Mouse (Mus musculus) limb, embryonic 14.5 days (tissue): ENCODE results near the gene Cgnl1. TPM values are rescaled to one million over a fixed set of nuclear protein-coding genes. Genes with fewer than 3 reads are reported as not detected.
A peak's percentile ranks its signal among the peaks of the same experiment; 100 is the strongest.

Experiments used
- ATAC-seq: fragments of 200-750 bp; cut with Nextera tagmentation; 2 replicates; pipeline ENCODE4 v1.8.0; 2017; ENCODE audit warnings: low read depth, moderate number of reproducible peaks, moderate TSS enrichment; ENCODE audit not compliant: low FRiP score
- DNase-seq: peaks from one replicate; pipeline ENCODE4 v3.0.0-alpha.2; 2015; ENCODE audit warnings: low spot score
- H3K27ac ChIP-seq: fragments of 300-500 bp; sonication (generic); replicated peaks from 2 replicates; pipeline ENCODE4 v1.5.1; 2014; ENCODE audit warnings: low read depth, mild to moderate bottlenecking, low read length, moderate library complexity, mixed read lengths
- H3K27me3 ChIP-seq: fragments of 300-500 bp; sonication (generic); 2 replicates; pipeline ENCODE4 v1.6.1; 2014; ENCODE audit warnings: low read length, mixed read lengths; ENCODE audit not compliant: control insufficient read depth, insufficient read depth
- H3K36me3 ChIP-seq: fragments of 300-500 bp; sonication (generic); 2 replicates; pipeline ENCODE4 v1.6.1; 2014; ENCODE audit warnings: mild to moderate bottlenecking, low read length, moderate library complexity, mixed read lengths; ENCODE audit not compliant: control insufficient read depth, insufficient read depth
- H3K4me1 ChIP-seq: fragments of 300-500 bp; sonication (generic); 2 replicates; pipeline ENCODE4 v1.6.1; 2014; ENCODE audit warnings: antibody characterized with exemption, low read length, mixed read lengths; ENCODE audit not compliant: control insufficient read depth, insufficient read depth
- H3K4me2 ChIP-seq: fragments of 300-500 bp; sonication (generic); replicated peaks from 2 replicates; pipeline ENCODE4 v1.6.1; 2014; ENCODE audit warnings: low read depth, mild to moderate bottlenecking, low read length, moderate library complexity; ENCODE audit not compliant: severe bottlenecking
- H3K4me3 ChIP-seq: fragments of 300-500 bp; sonication (generic); replicated peaks from 2 replicates; pipeline ENCODE4 v1.5.1; 2014; ENCODE audit warnings: low read length
- H3K9ac ChIP-seq: fragments of 300-500 bp; sonication (generic); 2 replicates; pipeline ENCODE4 v1.6.1; 2014; ENCODE audit warnings: mild to moderate bottlenecking, low read depth, low read length, moderate library complexity; ENCODE audit not compliant: severe bottlenecking
- H3K9me3 ChIP-seq: fragments of 300-500 bp; sonication (generic); 2 replicates; pipeline ENCODE4 v1.6.1; 2016; ENCODE audit warnings: low read length; ENCODE audit not compliant: control insufficient read depth
- POLR2A ChIP-seq: fragments of 200-500 bp; IDR thresholded peaks from 2 replicates; pipeline ENCODE4 v1.8.0; 2012; ENCODE audit warnings: inconsistent platforms, mild to moderate bottlenecking, moderate library complexity, borderline replicate concordance; ENCODE audit not compliant: insufficient read depth, insufficient read length; ENCODE audit errors: extremely low read depth
- WGBS: fragments of 180-500 bp; shearing (Covaris S2); extraction: QIAGEN DNeasy Blood & Tissue Kit; methylation state at CpG from one replicate; pipeline ENCODE4 v1.1.7; 2014; 5-methylcytosine and 5-hydroxymethylcytosine counted together
- polyA plus RNA-seq, 2 experiments: library from polyadenylated mRNA; depleted of rRNA in 1 of 2; stranded (reverse) in 1 of 2; unstranded in 1 of 2; fragments of >200 nt; fragmentation: Nextera tagmentation in 1 of 2; extraction: Ambion mirVana in 1 of 2; gene quantifications; 2 replicates each; pipeline versions ENCODE4 v1.2.1 to v1.2.3; 2012 to 2014

The Cgnl1 gene
- polyA plus RNA-seq, 2 experiments, result 12.8 to 14.3 TPM

DNA sequence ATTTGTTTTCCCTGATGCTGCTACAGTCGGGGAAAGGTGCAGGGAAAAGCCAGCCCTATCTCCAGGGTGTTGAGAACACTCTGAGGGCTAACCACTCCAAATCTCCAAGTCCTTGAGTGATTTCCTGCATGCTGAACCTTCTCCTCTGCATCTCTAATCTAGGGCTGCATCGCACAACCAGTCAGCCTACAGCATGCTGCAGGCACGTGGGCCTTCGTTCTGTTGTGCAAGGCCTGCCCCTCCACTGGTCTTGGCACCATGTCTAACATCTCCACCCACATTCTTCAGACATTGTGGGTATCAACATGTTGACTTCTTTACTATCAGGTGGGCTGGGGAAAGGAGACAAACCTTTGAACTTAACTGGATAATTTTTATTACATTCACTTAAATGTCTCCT is 44.2 kb downstream of the Cgnl1 start:
- DNase-seq (no peak), ATAC-seq (no peak)
- H3K36me3 ChIP-seq, result peaks cover 3% of the 10 kb centered on the region; the same call in 1 of the 2 replicates
- H3K4me3 ChIP-seq, result no peak overlapping the region
- H3K9ac ChIP-seq, result no peak overlapping the region
- H3K9me3 ChIP-seq, result no peaks in the 10 kb centered on the region
- no peaks in the 10 kb centered on the region for H3K27me3 ChIP-seq
- 0 out of 2 replicates have a peak, but pooled peaks cover 1% of the 10 kb centered on the region for H3K4me1 ChIP-seq
- no peak for TF ChIP-seq POLR2A
- no peak overlapping the region for H3K4me2 ChIP-seq
- no peak overlapping the region for H3K27ac ChIP-seq
- 82% methylated on average over 4 of the region's 4 CpGs for WGBS

DNA sequence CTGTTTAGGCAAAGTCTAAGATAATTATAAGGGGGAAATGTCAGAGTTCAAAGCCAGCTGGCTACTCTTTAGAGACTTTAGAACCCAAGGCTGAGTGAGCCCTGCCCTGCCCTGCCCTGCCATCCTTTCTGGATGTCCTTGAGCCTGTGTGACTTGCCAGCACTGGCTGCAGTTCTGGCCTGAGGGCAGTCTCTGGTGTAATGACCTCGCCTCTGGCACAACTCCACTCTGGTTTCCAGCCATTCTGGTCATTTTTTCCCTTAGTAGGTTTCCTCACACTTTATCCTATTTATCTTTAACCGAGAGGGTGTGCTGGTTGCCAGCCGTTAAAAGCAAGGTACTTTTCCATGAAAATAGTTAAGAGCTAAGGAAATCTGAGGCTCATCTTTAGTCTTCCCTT is 45.3 kb downstream of the Cgnl1 start:
- Histone ChIP-seq H3K9me3 (no peaks in the 10 kb centered on the region), H3K9ac (no peak overlapping the region), H3K27ac (no peak overlapping the region), H3K4me1 (0 out of 2 replicates have a peak, but pooled peaks cover 7% of the 10 kb centered on the region), H3K4me3 (no peak overlapping the region), H3K27me3 (no peaks in the 10 kb centered on the region), H3K36me3 (peaks cover 3% of the 10 kb centered on the region; the same call in 1 of the 2 replicates), H3K4me2 (no peak overlapping the region)
- DNase-seq (no peak), ATAC-seq (no peak)
- 54% methylated on average over 3 of the region's 3 CpGs for WGBS
- no peak for TF ChIP-seq POLR2A

DNA sequence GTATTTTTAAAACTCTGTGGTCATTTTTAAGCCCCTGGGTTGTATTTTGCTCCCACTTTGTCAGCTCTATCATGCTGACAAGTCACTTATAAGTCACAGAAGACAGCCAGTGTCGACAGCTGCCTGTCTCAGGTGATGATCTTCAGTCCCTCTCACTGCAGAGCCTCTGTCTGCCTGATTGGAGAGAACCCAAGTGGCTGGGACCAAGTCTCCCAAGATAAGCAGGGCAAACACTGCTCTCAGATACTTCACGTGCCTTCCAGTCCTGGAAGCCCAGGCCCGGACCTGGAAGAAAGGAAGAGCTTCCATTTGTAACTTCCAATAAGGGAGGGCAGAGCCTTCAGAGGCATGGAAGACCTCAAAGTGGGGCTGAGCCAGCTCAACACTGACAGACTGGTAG is 49.0 kb downstream of the Cgnl1 start:
- DNase-seq (no peak), ATAC-seq (no peak)
- Histone ChIP-seq H3K4me3 (no peak overlapping the region), H3K27ac (no peak overlapping the region), H3K4me1 (peaks cover 12% of the 10 kb centered on the region; the same call in 1 of the 2 replicates), H3K36me3 (peaks cover 3% of the 10 kb centered on the region; the same call in 1 of the 2 replicates), H3K9me3 (no peaks in the 10 kb centered on the region), H3K9ac (no peak overlapping the region), H3K27me3 (no peaks in the 10 kb centered on the region), H3K4me2 (no peak overlapping the region)
- WGBS, result 69% methylated on average over 3 of the region's 3 CpGs
- no peak for TF ChIP-seq POLR2A

DNA sequence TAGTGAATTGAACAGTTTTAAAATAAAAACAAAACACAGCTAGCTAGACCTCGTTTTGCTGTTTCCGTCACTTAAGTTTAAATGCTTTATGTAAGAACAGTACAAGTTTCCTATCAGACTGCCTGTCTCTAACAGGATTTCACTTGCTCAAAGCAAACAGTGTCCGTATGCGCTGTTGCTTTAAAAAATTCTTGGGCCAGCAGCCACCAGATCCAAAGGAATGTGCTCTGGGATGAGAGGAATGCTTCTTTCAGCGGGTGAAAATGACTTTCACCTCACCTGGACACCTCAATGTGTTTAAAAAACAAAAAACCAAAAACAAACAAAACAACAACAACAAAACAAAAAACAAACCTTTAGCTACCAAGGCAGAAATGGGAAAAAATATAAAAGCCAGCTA is 54.4 kb downstream of the Cgnl1 start:
- Histone ChIP-seq H3K4me2 (no peak overlapping the region), H3K36me3 (peaks cover 6% of the 10 kb centered on the region; the same call in 1 of the 2 replicates), H3K9me3 (no peaks in the 10 kb centered on the region), H3K4me3 (no peak overlapping the region), H3K9ac (no peak overlapping the region), H3K4me1 (peaks cover 24% of the 10 kb centered on the region), H3K27ac (no peak overlapping the region), H3K27me3 (no peaks in the 10 kb centered on the region)
- ATAC-seq, result no peak
- no peak for TF ChIP-seq POLR2A
- peak; percentile 58 for DNase-seq
- 26% methylated on average over 5 of the region's 5 CpGs for WGBS

DNA sequence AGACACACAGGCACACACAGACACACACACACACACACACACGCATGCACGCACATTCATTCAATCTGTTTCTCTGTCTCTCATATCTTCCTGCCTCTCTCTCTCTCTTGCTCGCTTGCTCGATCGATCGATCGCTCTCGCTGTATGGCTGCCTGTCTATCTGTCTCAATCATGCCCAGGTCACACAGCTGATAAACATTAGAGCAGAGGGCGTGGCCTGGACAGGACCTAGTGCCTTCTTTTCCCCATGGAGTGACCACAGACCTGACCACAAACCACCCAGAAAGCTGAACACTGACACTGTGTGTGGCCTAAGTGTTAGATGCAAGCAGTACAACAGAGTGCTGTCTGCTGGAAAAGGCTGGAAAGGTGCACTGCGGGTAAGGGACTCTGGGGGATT is 60.6 kb downstream of the Cgnl1 start:
- WGBS, result 85% methylated on average over 10 of the region's 10 CpGs
- H3K9me3 ChIP-seq, result no peaks in the 10 kb centered on the region
- ATAC-seq (no peak), DNase-seq (no peak)
- H3K27ac ChIP-seq, result no peak overlapping the region
- H3K4me3 ChIP-seq, result no peak overlapping the region
- no peak overlapping the region for H3K4me2 ChIP-seq
- no peak overlapping the region for H3K9ac ChIP-seq
- no peaks in the 10 kb centered on the region for H3K27me3 ChIP-seq
- 0 out of 2 replicates have a peak, but pooled peaks cover 6% of the 10 kb centered on the region for H3K36me3 ChIP-seq
- TF ChIP-seq POLR2A, result no peak
- peaks cover under 1% of the 10 kb centered on the region; the same call in 1 of the 2 replicates for H3K4me1 ChIP-seq

DNA sequence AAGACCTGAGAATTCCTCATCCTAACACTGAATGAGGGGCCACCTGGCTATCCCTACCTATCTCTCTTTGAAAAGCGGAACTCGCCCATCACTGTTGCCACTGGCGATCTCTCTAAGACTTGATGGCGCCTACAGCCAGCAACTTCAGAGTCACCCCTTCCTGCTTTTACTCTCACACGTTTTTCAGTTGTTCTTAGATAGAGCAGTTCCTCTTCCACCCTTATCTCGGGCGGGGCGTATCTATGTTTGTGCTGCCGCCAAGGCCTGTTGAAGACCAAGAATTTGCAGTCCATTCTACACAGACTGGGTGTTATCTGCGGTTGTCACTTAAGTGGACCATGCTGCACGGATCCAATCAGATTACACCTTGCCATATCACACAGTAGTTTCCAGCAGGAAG is 62.2 kb downstream of the Cgnl1 start:
- Histone ChIP-seq H3K4me1 (no peaks in the 10 kb centered on the region), H3K27ac (no peak overlapping the region), H3K4me2 (no peak overlapping the region), H3K4me3 (no peak overlapping the region), H3K27me3 (no peaks in the 10 kb centered on the region), H3K9ac (no peak overlapping the region), H3K9me3 (no peaks in the 10 kb centered on the region), H3K36me3 (0 out of 2 replicates have a peak, but pooled peaks cover 7% of the 10 kb centered on the region)
- WGBS, result 91% methylated on average over 11 of the region's 11 CpGs
- no peak for ATAC-seq
- no peak for TF ChIP-seq POLR2A
- DNase-seq, result no peak
